Mouse (Mus musculus): ENCODE data around the gene Nfyc. TPM values are rescaled to one million over a fixed set of nuclear protein-coding genes. Genes with fewer than 3 reads are reported as not detected.

The Nfyc gene
- total and polyA plus RNA-seq, 3 experiments, result 33.6 to 51.1 (median 41.0) TPM

- peak; percentile 43 for DNase-seq (ENCODE audit: extremely low read depth)
- no peak overlapping the region for H3K4me3 ChIP-seq (replicated peaks in 1 of 3; ENCODE audit: low read depth in 2 of 3, low read length in 2 of 3, poor library complexity in 1 of 3)
- H3K27ac ChIP-seq (ENCODE audit: insufficient read depth, low read depth), result no peak overlapping the region
- H3K27me3 ChIP-seq (replicated peaks), result no peaks in the 10 kb centered on the region
- dilution Hi-C loops (cut with MboI; ENCODE audit: extremely low pct_ligation_motif_present, extremely low pct_unique_long_range_greater_than_20kb, low sequenced_read_pairs) (no loop called here), in situ Hi-C loops (cut with MboI; ENCODE audit: low pct_ligation_motif_present, low pct_unique_long_range_greater_than_20kb, low sequenced_read_pairs) (no loop called here)
- no peak overlapping the region for H3K9ac ChIP-seq (ENCODE audit: insufficient read depth, low read depth)
- H3K36me3 ChIP-seq (replicated peaks in 1 of 2; ENCODE audit: control insufficient read depth in 1 of 2, insufficient read depth in 1 of 2, low read length in 1 of 2), result peaks cover 0 to 10% of the 10 kb centered on the region in 2 experiments
- no peak for TF ChIP-seq CHD2 (IDR thresholded peaks at IDR 0.05; ENCODE audit: low read length)
- TF ChIP-seq SIN3A (IDR thresholded peaks at IDR 0.05; ENCODE audit: low read length), result no peak
- TF ChIP-seq ETS1 (conservative IDR thresholded peaks at IDR 0.05; ENCODE audit: low read depth, low read length), result no peak
- TF ChIP-seq CTCF (conservative IDR thresholded peaks at IDR 0.05 in 1 of 2, IDR thresholded peaks at IDR 0.05 in 1 of 2; ENCODE audit: low read depth in 2 of 2, low read length in 2 of 2), result peak; percentile 23 to 57; a peak in 2 of 4 replicates
- TF ChIP-seq TBP (conservative IDR thresholded peaks at IDR 0.05; ENCODE audit: low read depth, low read length), result no peak
- TF ChIP-seq RAD21 (IDR thresholded peaks at IDR 0.05; ENCODE audit: low read depth, low read length), result peak; percentile 37
- peaks cover 50% of the 10 kb centered on the region for H3K79me2 ChIP-seq (replicated peaks; ENCODE audit: control insufficient read depth, extremely low read depth, insufficient read depth, poor library complexity, severe bottlenecking)
- H3K4me2 ChIP-seq (ENCODE audit: insufficient read depth, low read depth, poor library complexity, severe bottlenecking), result no peak overlapping the region
- H3K4me1 ChIP-seq (ENCODE audit: control insufficient read depth in 1 of 2, insufficient read depth in 2 of 2), result peaks cover 8 to 59% of the 10 kb centered on the region in 2 experiments; a peak in 3 of 4 replicates
- H3K9me3 ChIP-seq (replicated peaks; ENCODE audit: low read length), result no peaks in the 10 kb centered on the region
Observed at GRCm38 (mm10) chr4:120801446-120801845, 29.9 kb downstream of the Nfyc start.

- Histone ChIP-seq H3K27ac (ENCODE audit: insufficient read depth, low read depth) (no peak overlapping the region), H3K27me3 (replicated peaks) (no peaks in the 10 kb centered on the region), H3K4me2 (ENCODE audit: insufficient read depth, low read depth, poor library complexity, severe bottlenecking) (no peak overlapping the region; the same call in 1 of the 2 replicates), H3K36me3 (replicated peaks in 1 of 2; ENCODE audit: control insufficient read depth in 1 of 2, insufficient read depth in 1 of 2, low read length in 1 of 2) (peaks cover 0 to 10% of the 10 kb centered on the region in 2 experiments), H3K9me3 (replicated peaks; ENCODE audit: low read length) (no peaks in the 10 kb centered on the region), H3K4me3 (replicated peaks in 1 of 3; ENCODE audit: low read depth in 2 of 3, low read length in 2 of 3, poor library complexity in 1 of 3) (no peak overlapping the region), H3K79me2 (replicated peaks; ENCODE audit: control insufficient read depth, extremely low read depth, insufficient read depth, poor library complexity, severe bottlenecking) (peaks cover 49% of the 10 kb centered on the region), H3K9ac (ENCODE audit: insufficient read depth, low read depth) (no peak overlapping the region), H3K4me1 (ENCODE audit: control insufficient read depth in 1 of 2, insufficient read depth in 2 of 2) (peaks cover 8 to 58% of the 10 kb centered on the region in 2 experiments; a peak in 3 of 4 replicates)
- dilution Hi-C loops (cut with MboI; ENCODE audit: extremely low pct_ligation_motif_present, extremely low pct_unique_long_range_greater_than_20kb, low sequenced_read_pairs) (no loop called here), in situ Hi-C loops (cut with MboI; ENCODE audit: low pct_ligation_motif_present, low pct_unique_long_range_greater_than_20kb, low sequenced_read_pairs) (no loop called here)
- no peak for TF ChIP-seq PAX5 (IDR thresholded peaks at IDR 0.05; ENCODE audit: low read length)
- no peak for TF ChIP-seq BHLHE40 (IDR thresholded peaks at IDR 0.05; ENCODE audit: low read depth, low read length)
- no peak for TF ChIP-seq USF1 (IDR thresholded peaks at IDR 0.05; ENCODE audit: low read depth, low read length)
- TF ChIP-seq MEF2A (IDR thresholded peaks at IDR 0.05; ENCODE audit: borderline replicate concordance, low read depth, low read length), result no peak
- no peak for TF ChIP-seq UBTF (IDR thresholded peaks at IDR 0.05; ENCODE audit: low read depth, low read length)
- TF ChIP-seq NELFE (IDR thresholded peaks at IDR 0.05; ENCODE audit: low read depth, low read length), result no peak
- no peak for TF ChIP-seq MAFK (IDR thresholded peaks at IDR 0.05; ENCODE audit: insufficient replicate concordance, low read length)
- TF ChIP-seq ZKSCAN1 (IDR thresholded peaks at IDR 0.05; ENCODE audit: borderline replicate concordance, low read depth, low read length), result no peak
- no peak for DNase-seq (ENCODE audit: extremely low read depth)
Observed at GRCm38 (mm10) chr4:120800691-120801090, 30.7 kb downstream of the Nfyc start.

- Histone ChIP-seq H3K27me3 (replicated peaks) (no peaks in the 10 kb centered on the region), H3K79me2 (replicated peaks; ENCODE audit: control insufficient read depth, extremely low read depth, insufficient read depth, poor library complexity, severe bottlenecking) (peaks cover 55% of the 10 kb centered on the region), H3K9me3 (replicated peaks; ENCODE audit: low read length) (no peaks in the 10 kb centered on the region), H3K9ac (ENCODE audit: insufficient read depth, low read depth) (no peak overlapping the region), H3K4me2 (ENCODE audit: insufficient read depth, low read depth, poor library complexity, severe bottlenecking) (no peak overlapping the region), H3K4me3 (replicated peaks in 1 of 3; ENCODE audit: low read depth in 2 of 3, low read length in 2 of 3, poor library complexity in 1 of 3) (no peak overlapping the region), H3K27ac (ENCODE audit: insufficient read depth, low read depth) (no peak overlapping the region), H3K4me1 (ENCODE audit: control insufficient read depth in 1 of 2, insufficient read depth in 2 of 2) (peaks cover 8 to 60% of the 10 kb centered on the region in 2 experiments; a peak in 3 of 4 replicates), H3K36me3 (replicated peaks in 1 of 2; ENCODE audit: control insufficient read depth in 1 of 2, insufficient read depth in 1 of 2, low read length in 1 of 2) (peaks cover 0 to 8% of the 10 kb centered on the region in 2 experiments)
- no peak for DNase-seq (ENCODE audit: extremely low read depth)
- dilution Hi-C loops (cut with MboI; ENCODE audit: extremely low pct_ligation_motif_present, extremely low pct_unique_long_range_greater_than_20kb, low sequenced_read_pairs) (no loop called here), in situ Hi-C loops (cut with MboI; ENCODE audit: low pct_ligation_motif_present, low pct_unique_long_range_greater_than_20kb, low sequenced_read_pairs) (no loop called here)
- TF ChIP-seq MYC (IDR thresholded peaks at IDR 0.05; ENCODE audit: low read depth, low read length) (no peak), USF2 (conservative IDR thresholded peaks at IDR 0.05; ENCODE audit: low read depth, low read length) (no peak), JUN (IDR thresholded peaks at IDR 0.05; ENCODE audit: insufficient read depth, low read depth, low read length) (no peak), TCF12 (IDR thresholded peaks at IDR 0.05; ENCODE audit: low read depth, low read length) (no peak), MEF2A (IDR thresholded peaks at IDR 0.05; ENCODE audit: borderline replicate concordance, low read depth, low read length) (no peak), ZKSCAN1 (IDR thresholded peaks at IDR 0.05; ENCODE audit: borderline replicate concordance, low read depth, low read length) (no peak), JUND (conservative IDR thresholded peaks at IDR 0.05; ENCODE audit: low read depth, low read length) (no peak), SMC3 (IDR thresholded peaks at IDR 0.05; ENCODE audit: low read depth, low read length) (no peak), MXI1 (IDR thresholded peaks at IDR 0.05; ENCODE audit: low read depth, low read length) (no peak), POLR2AphosphoS2 (IDR thresholded peaks at IDR 0.05; ENCODE audit: low read depth, low read length) (no peak), KAT2A (IDR thresholded peaks at IDR 0.05; ENCODE audit: insufficient replicate concordance, low read length) (no peak), ZC3H11A (IDR thresholded peaks at IDR 0.05; ENCODE audit: low read depth, low read length) (no peak), UBTF (IDR thresholded peaks at IDR 0.05; ENCODE audit: low read depth, low read length) (no peak), RAD21 (IDR thresholded peaks at IDR 0.05; ENCODE audit: low read depth, low read length) (no peak), USF1 (IDR thresholded peaks at IDR 0.05; ENCODE audit: low read depth, low read length) (no peak), MAX (IDR thresholded peaks at IDR 0.05; ENCODE audit: low read length) (no peak), MAFK (IDR thresholded peaks at IDR 0.05; ENCODE audit: insufficient replicate concordance, low read length) (no peak)
Observed at GRCm38 (mm10) chr4:120799680-120800166, 31.6 kb downstream of the Nfyc start.

Data from CH12.LX (cell line).